Mouse (Mus musculus) heart, adult 2 months (tissue): Measurements from ENCODE around the gene Casp9.

Source experiments
- CTCF ChIP-seq: fragments of 200-600 bp; IDR thresholded peaks from 2 replicates; pipeline ENCODE4 v1.8.1; 2022; ENCODE audit warnings: antibody characterized with exemption, mild to moderate bottlenecking, moderate library complexity
- EP300 ChIP-seq: fragments of 200-500 bp; IDR thresholded peaks from 2 replicates; pipeline ENCODE4 v1.6.1; 2011; ENCODE audit warnings: low read depth, low read length, control low read depth; ENCODE audit not compliant: insufficient read depth
- POLR2A ChIP-seq: fragments of 200-500 bp; IDR thresholded peaks from 2 replicates; pipeline ENCODE4 v1.6.1; 2011; ENCODE audit warnings: mild to moderate bottlenecking, low read depth, low read length, control low read depth; ENCODE audit not compliant: insufficient read depth

GRCm38 (mm10) chr4:141792554-141793281 is 694 bp upstream of the Casp9 start:
- TF ChIP-seq POLR2A: no peak
- no peak for TF ChIP-seq EP300
- TF ChIP-seq CTCF: no peak
